Mouse (Mus musculus): ENCODE data around the gene Fam166b.

DNA sequence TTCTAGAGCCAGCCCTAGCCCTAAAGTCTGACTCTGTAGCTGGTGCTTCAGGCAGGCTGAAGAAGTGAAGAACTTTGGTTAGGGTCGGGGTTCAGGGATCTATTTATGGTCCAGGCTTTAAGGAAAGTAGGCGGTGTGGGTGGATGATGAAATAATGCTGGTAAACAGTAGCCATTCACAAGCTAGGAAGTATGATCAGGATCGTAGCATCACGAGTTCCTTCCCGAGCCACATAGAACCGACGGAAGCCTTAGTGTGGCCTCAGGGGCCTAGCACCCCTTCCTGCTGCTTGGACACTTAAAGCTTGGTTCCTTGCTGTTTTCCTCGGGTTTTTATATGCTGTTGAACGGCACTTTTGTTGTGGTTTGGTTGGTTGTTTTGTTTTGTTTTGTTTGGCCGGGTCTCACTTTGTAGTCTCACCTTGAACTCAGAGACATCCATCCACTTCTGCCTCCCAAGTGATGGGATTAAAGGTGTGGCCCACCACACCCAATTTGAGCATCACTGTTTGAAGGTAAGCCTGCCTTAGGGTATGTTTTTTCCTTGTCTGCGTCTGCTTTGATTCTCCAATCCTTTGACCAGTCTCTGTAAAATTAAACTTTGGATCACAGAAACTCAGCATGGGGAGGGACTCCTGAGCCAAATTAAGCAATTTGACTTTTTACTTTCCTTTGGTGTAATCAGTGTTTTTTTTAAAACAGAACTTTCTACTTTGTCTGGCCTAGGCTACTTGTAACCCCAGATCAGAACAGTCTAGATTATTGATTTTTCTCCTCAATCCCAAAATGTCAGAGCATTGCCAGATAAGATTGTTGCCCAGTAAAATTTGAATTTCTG, 45.5 kb downstream of the Fam166b start:
- TF ChIP-seq CTCF (IDR thresholded peaks at IDR 0.05; ENCODE audit: low read depth, low read length) (no peak), TAL1 (conservative IDR thresholded peaks at IDR 0.05; ENCODE audit: low read depth, low read length) (no peak), GATA2 (IDR thresholded peaks at IDR 0.05; ENCODE audit: borderline replicate concordance, low read depth, low read length) (no peak), GATA1 (IDR thresholded peaks at IDR 0.05; ENCODE audit: borderline replicate concordance, low read length) (no peak)
